Mouse (Mus musculus) forebrain, embryonic 11.5 days (tissue): ENCODE data around the gene Lrrn4. TPM values are rescaled to one million over a fixed set of nuclear protein-coding genes. Genes with fewer than 3 reads are reported as not detected.

ENCODE experiments used
- ATAC-seq: fragments of 200-750 bp; cut with Nextera tagmentation; replicated peaks from 2 replicates; pipeline ENCODE4 v1.8.0; 2017; ENCODE audit warnings: moderate TSS enrichment; ENCODE audit not compliant: low FRiP score
- DNase-seq: peaks from one replicate; pipeline ENCODE4 v3.0.0-alpha.2; 2017; ENCODE audit warnings: low spot score
- H3K27ac ChIP-seq: fragments of 300-500 bp; sonication (generic); 2 replicates; pipeline ENCODE4 v1.5.1; 2014; ENCODE audit warnings: low read depth, low read length
- H3K27me3 ChIP-seq: fragments of 300-500 bp; sonication (generic); 2 replicates; pipeline ENCODE4 v1.6.1; 2014; ENCODE audit warnings: mild to moderate bottlenecking, low read length, mixed read lengths; ENCODE audit not compliant: control insufficient read depth, insufficient read depth
- H3K36me3 ChIP-seq: fragments of 300-500 bp; sonication (generic); 2 replicates; pipeline ENCODE4 v1.6.1; 2014; ENCODE audit warnings: mild to moderate bottlenecking, low read length, moderate library complexity, mixed read lengths; ENCODE audit not compliant: control insufficient read depth, insufficient read depth
- H3K4me1 ChIP-seq: fragments of 300-500 bp; sonication (generic); replicated peaks from 2 replicates; pipeline ENCODE4 v1.6.1; 2014; ENCODE audit warnings: low read length, mixed read lengths; ENCODE audit not compliant: control insufficient read depth, insufficient read depth
- H3K4me2 ChIP-seq: fragments of 300-500 bp; sonication (generic); 2 replicates; pipeline ENCODE4 v1.6.1; 2014; ENCODE audit warnings: low read depth, mild to moderate bottlenecking, low read length, moderate library complexity, mixed read lengths; ENCODE audit not compliant: severe bottlenecking
- H3K4me3 ChIP-seq: fragments of 300-500 bp; sonication (generic); 2 replicates; pipeline ENCODE4 v1.5.1; 2014; ENCODE audit warnings: low read depth, low read length
- H3K9ac ChIP-seq: fragments of 300-500 bp; sonication (generic); 2 replicates; pipeline ENCODE4 v1.6.1; 2014; ENCODE audit warnings: low read length
- H3K9me3 ChIP-seq: fragments of 300-500 bp; sonication (generic); 2 replicates; pipeline ENCODE4 v1.6.1; 2016; ENCODE audit warnings: low read length, mixed read lengths; ENCODE audit not compliant: control insufficient read depth
- WGBS: fragments of 180-500 bp; shearing (Covaris S2); extraction: QIAGEN DNeasy Blood & Tissue Kit; methylation state at CpG from one replicate; pipeline ENCODE4 v1.1.7; 2014; 5-methylcytosine and 5-hydroxymethylcytosine counted together
- polyA plus RNA-seq: library from polyadenylated mRNA; unstranded; fragments of >200 nt; fragmentation: Nextera tagmentation; extraction: Ambion mirVana; gene quantifications from 2 replicates; pipeline ENCODE4 v1.2.1, GENCODE M21; 2014

Lrrn4 gene
- polyA plus RNA-seq, 1 experiment from 2014 or later, result 0.24 TPM

- H3K9me3 ChIP-seq, result no peaks in the 10 kb centered on the region
- H3K36me3 ChIP-seq, result no peaks in the 10 kb centered on the region; the same call in 1 of the 2 replicates
- no peak overlapping the region for H3K4me3 ChIP-seq
- no peak overlapping the region for H3K9ac ChIP-seq
- H3K27ac ChIP-seq, result no peak overlapping the region
- no peaks in the 10 kb centered on the region for H3K27me3 ChIP-seq
- no peaks in the 10 kb centered on the region for H3K4me1 ChIP-seq
- no peak overlapping the region for H3K4me2 ChIP-seq
- no peak for DNase-seq
- 95% methylated on average over 4 of the region's 4 CpGs for WGBS
- ATAC-seq, result no peak
Observed at GRCm38 (mm10) chr2:132841071-132841470, 39.6 kb downstream of the Lrrn4 start.

Other genes with a start within 250 kb of the Lrrn4 start
- gene Shld1, start 194.0 kb downstream of the Lrrn4 start, polyA plus RNA-seq, result 17.6 and 18.4 TPM in 2 replicates
- 5.9 TPM in 2 replicates for gene Chgb, start 99.6 kb downstream of the Lrrn4 start, polyA plus RNA-seq
- 37.4 and 37.9 TPM in 2 replicates for gene Trmt6, start 64.8 kb downstream of the Lrrn4 start, polyA plus RNA-seq
- gene Mcm8, start 64.8 kb downstream of the Lrrn4 start, polyA plus RNA-seq, result 28.6 and 32.4 TPM in 2 replicates
- gene Crls1, start 34.2 kb downstream of the Lrrn4 start, polyA plus RNA-seq, result 26.9 and 29.7 TPM in 2 replicates
- 3.2 TPM in 2 replicates for gene Fermt1, start 65.0 kb upstream of the Lrrn4 start, polyA plus RNA-seq